Mouse (Mus musculus) stomach, embryonic 15.5 days (tissue): ENCODE measurements around the gene Vti1a. TPM values are rescaled to one million over a fixed set of nuclear protein-coding genes. Genes with fewer than 3 reads are reported as not detected.
A peak's percentile ranks its signal among the peaks of the same experiment; 100 is the strongest.

Experiments used
- ATAC-seq: fragments of 200-750 bp; cut with Nextera tagmentation; 2 replicates; pipeline ENCODE4 v1.8.0; 2017; ENCODE audit warnings: low read depth, moderate number of reproducible peaks, moderate TSS enrichment; ENCODE audit not compliant: insufficient read depth, low FRiP score
- H3K27ac ChIP-seq: fragments of 300-500 bp; sonication (generic); 2 replicates; pipeline ENCODE4 v1.5.1; 2015; ENCODE audit warnings: mild to moderate bottlenecking, inconsistent platforms
- H3K27me3 ChIP-seq: fragments of 300-500 bp; sonication (generic); replicated peaks from 2 replicates; pipeline ENCODE4 v1.6.1; 2015; ENCODE audit warnings: inconsistent platforms
- H3K36me3 ChIP-seq: fragments of 300-500 bp; sonication (generic); 2 replicates; pipeline ENCODE4 v1.6.1; 2015; ENCODE audit warnings: inconsistent platforms
- H3K4me1 ChIP-seq: fragments of 300-500 bp; sonication (generic); 2 replicates; pipeline ENCODE4 v1.6.1; 2015; ENCODE audit warnings: inconsistent platforms
- H3K4me2 ChIP-seq: fragments of 300-500 bp; sonication (generic); 2 replicates; pipeline ENCODE4 v1.6.1; 2015; ENCODE audit warnings: mild to moderate bottlenecking, inconsistent platforms
- H3K4me3 ChIP-seq: fragments of 300-500 bp; sonication (generic); replicated peaks from 2 replicates; pipeline ENCODE4 v1.5.1; 2015; ENCODE audit warnings: inconsistent platforms
- H3K9ac ChIP-seq: fragments of 300-500 bp; sonication (generic); 2 replicates; pipeline ENCODE4 v1.6.1; 2015; ENCODE audit warnings: inconsistent platforms
- H3K9me3 ChIP-seq: fragments of 300-500 bp; sonication (generic); 2 replicates; pipeline ENCODE4 v1.6.1; 2016; ENCODE audit warnings: inconsistent platforms
- WGBS: fragments of 180-500 bp; shearing (Covaris S2); methylation state at CpG from one replicate; pipeline ENCODE4 v1.1.7; 2015; 5-methylcytosine and 5-hydroxymethylcytosine counted together
- polyA plus RNA-seq: library from polyadenylated mRNA; unstranded; fragments of >200 nt; fragmentation: Nextera tagmentation; extraction: Ambion mirVana; gene quantifications from 2 replicates; pipeline ENCODE4 v1.2.1, GENCODE M21; 2015

The Vti1a gene
- polyA plus RNA-seq, 1 experiment from 2014 or later, result 23.5 TPM

DNA sequence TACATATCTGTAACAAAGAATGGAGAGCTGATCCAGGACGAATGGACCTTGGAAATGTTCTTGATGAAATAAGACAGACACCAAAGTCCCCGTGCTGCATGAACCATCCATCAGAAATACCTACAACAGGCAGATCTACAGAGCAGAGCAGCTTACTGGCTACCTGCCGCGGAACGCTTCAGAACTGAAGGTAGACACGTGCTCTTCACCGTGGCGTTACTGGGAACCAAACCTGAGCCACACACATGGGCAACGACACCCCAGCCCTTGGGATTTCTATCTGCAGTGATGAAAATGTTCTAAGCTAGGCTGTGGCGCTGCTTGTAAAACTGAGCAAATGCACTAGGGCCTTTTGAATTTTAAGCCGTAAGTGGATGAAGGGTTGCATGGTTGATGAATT lies 249.0 kb downstream of the Vti1a start:
- Histone ChIP-seq H3K27ac (no peak overlapping the region), H3K9me3 (no peaks in the 10 kb centered on the region), H3K9ac (no peak overlapping the region), H3K36me3 (no peaks in the 10 kb centered on the region), H3K4me2 (no peak overlapping the region), H3K4me3 (no peak overlapping the region), H3K27me3 (no peaks in the 10 kb centered on the region), H3K4me1 (peaks cover 24% of the 10 kb centered on the region)
- WGBS, result 80% methylated on average over 11 of the region's 11 CpGs
- no peak for ATAC-seq

DNA sequence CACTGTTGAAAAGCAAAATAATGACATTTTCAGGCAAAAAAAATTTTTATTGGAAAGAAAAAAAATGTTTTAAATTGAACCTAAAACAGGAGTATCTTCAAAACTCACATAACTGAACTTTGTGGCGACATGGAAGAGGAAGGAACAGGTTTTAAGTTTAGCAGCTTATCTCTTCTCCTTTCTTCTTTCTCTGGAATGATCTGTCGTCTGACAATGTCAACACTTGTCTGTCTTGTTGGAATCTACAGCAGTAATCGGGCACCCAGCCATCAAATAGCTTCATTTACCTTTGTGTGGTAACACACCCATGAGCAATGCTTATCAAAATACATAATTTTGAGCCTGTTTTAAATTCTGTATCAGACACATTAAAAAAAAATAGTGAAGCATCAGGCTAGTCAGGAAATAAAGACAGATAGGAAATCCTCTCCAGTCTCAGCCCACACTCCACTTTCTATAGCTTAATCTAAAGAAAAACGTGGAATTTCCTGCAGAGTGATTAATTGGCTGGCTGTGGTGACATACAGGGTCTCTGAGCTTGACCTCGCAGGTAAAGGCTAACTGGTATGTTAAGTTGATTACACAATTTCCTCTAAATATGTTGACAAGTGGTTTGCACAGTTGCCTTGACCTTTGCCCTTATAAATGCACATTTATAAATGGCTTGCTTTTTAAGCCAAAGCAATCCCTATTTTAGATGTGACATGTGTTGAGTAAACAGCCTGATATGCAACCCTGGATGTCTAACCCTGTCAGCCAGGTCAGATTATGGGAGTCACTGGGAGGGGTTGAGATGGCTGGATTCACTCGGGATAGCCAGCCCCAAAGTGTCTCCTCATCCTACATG lies 249.7 kb downstream of the Vti1a start:
- H3K4me3 ChIP-seq, result no peak overlapping the region
- H3K4me2 ChIP-seq, result no peak overlapping the region
- H3K9ac ChIP-seq, result no peak overlapping the region
- no peaks in the 10 kb centered on the region for H3K9me3 ChIP-seq
- ATAC-seq, result no peak
- no peaks in the 10 kb centered on the region for H3K36me3 ChIP-seq
- H3K4me1 ChIP-seq, result peaks cover 24% of the 10 kb centered on the region
- H3K27me3 ChIP-seq, result no peaks in the 10 kb centered on the region
- WGBS, result 30% methylated on average over 6 of the region's 6 CpGs
- H3K27ac ChIP-seq, result 0 out of 2 replicates have a peak overlapping the region, but pooled peaks have one; percentile 8

DNA sequence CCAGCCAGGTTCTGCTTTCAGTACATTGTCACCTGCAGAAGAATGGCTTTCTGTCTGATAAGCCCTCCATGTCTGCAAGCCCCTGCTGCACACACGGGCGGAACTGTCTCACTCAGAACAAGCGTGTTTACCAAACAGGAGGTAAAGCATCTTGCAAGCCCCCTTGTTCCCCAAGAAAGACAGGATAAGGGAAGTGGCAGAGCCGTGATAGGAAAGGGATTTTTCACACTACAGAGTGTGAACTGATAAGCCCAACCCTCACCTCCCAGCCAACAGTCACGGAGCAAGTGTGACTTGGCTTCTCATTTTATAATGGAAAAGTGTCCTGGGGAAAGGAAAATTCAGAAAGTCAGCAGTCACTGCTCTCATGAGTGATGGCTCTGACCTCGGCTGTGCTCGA lies 253.0 kb downstream of the Vti1a start:
- no peak for ATAC-seq
- Histone ChIP-seq H3K4me3 (no peak overlapping the region), H3K4me2 (no peak overlapping the region), H3K9me3 (no peaks in the 10 kb centered on the region), H3K9ac (no peak overlapping the region), H3K27me3 (no peaks in the 10 kb centered on the region), H3K36me3 (no peaks in the 10 kb centered on the region), H3K4me1 (peaks cover 14% of the 10 kb centered on the region; the same call in 1 of the 2 replicates), H3K27ac (peak overlapping the region; percentile 17; the same call in 1 of the 2 replicates)
- 48% methylated on average over 7 of the region's 7 CpGs for WGBS

DNA sequence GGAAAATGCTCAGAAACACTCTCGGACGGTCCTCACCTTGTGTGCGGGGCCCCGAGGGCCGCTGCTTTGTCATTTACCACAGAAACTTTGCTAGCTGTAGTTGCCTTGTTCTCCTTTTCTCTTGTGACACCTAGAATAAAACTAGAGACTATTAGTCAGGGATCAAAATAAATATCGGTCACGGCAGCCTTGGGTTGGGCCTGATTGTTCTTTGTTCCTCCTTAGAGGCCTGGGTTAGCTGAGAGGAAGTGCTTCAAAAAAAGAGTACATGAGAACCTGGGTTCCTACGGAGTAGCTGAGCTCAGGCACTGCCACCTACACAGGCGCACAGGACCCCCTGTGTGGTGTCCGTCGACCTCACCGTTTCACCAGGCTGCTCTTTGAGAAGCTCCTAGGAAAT lies 253.8 kb downstream of the Vti1a start:
- WGBS, result 71% methylated on average over 12 of the region's 12 CpGs
- H3K36me3 ChIP-seq, result no peaks in the 10 kb centered on the region
- H3K4me3 ChIP-seq, result no peak overlapping the region
- no peaks in the 10 kb centered on the region for H3K9me3 ChIP-seq
- no peaks in the 10 kb centered on the region for H3K27me3 ChIP-seq
- H3K9ac ChIP-seq, result no peak overlapping the region
- no peak overlapping the region for H3K4me2 ChIP-seq
- peak overlapping the region; percentile 78 for H3K27ac ChIP-seq
- H3K4me1 ChIP-seq, result peaks cover 14% of the 10 kb centered on the region; the same call in 1 of the 2 replicates
- no peak for ATAC-seq

DNA sequence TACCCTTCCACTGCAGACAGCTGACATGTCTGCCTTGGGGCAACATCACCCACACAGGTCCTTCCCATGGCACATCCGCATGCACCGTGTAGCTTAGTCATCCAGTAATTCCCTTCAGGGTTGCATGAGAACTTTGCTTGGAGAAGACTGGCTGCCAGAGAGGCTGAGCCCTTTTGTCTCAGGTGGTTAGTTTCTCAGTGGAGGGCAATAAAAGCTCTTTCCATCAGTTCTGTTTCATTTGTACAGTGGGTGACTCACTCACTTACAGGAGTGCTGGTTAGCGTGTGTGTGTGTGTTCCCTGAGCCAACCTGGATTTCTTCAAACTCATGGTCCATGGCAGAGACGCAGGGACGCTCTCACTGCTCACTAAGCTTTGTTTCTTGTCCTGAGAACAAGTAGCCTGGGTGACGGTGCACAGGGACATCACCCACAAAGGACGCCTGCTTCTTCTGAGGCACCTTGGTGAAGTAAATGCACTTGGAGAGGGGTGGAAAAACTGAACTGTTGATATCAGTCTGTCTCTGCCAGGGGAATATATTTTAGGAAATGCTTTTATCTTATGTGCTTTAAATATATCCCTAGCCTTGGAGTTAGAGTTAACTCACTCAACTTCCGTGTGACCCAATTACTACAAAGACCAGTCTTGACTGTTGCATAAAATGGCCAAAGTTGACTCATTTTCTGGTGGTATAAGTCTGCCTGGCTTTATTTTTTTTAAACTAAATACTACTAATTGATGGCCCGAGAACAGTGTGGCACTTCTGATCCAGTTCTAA lies 254.6 kb downstream of the Vti1a start:
- ATAC-seq, result 0 out of 2 replicates have a peak, but pooled peaks have one; percentile 48
- Histone ChIP-seq H3K4me1 (peaks cover 14% of the 10 kb centered on the region; the same call in 1 of the 2 replicates), H3K27ac (peak overlapping the region; percentile 78), H3K9ac (no peak overlapping the region), H3K4me2 (no peak overlapping the region), H3K4me3 (no peak overlapping the region), H3K9me3 (no peaks in the 10 kb centered on the region), H3K27me3 (no peaks in the 10 kb centered on the region), H3K36me3 (no peaks in the 10 kb centered on the region)
- 62% methylated on average over 9 of the region's 9 CpGs for WGBS

DNA sequence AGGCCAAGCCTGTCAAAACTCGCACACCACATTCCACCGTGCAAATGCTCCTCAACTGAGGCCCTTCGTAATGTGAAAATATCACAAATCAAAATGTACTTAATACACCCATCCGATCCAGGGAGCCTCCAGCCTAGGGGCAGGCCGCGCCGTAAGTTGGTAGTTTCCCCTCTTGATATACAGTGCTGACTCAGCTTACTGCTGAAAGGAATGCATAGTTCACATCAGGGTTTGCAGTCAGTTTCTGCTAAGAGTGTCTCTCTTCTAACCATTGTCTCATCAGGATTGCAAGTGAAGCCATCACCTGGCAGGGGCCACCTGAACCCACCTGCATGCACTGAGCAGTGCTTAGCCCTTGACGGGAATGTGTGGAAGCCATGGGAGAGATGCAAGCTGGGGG lies 255.4 kb downstream of the Vti1a start:
- Histone ChIP-seq H3K4me2 (no peak overlapping the region), H3K36me3 (no peaks in the 10 kb centered on the region), H3K4me1 (peaks cover 8% of the 10 kb centered on the region; the same call in 1 of the 2 replicates), H3K4me3 (no peak overlapping the region), H3K27me3 (no peaks in the 10 kb centered on the region), H3K9ac (no peak overlapping the region), H3K27ac (no peak overlapping the region; the same call in 1 of the 2 replicates), H3K9me3 (no peaks in the 10 kb centered on the region)
- WGBS, result 74% methylated on average over 8 of the region's 8 CpGs
- no peak for ATAC-seq

DNA sequence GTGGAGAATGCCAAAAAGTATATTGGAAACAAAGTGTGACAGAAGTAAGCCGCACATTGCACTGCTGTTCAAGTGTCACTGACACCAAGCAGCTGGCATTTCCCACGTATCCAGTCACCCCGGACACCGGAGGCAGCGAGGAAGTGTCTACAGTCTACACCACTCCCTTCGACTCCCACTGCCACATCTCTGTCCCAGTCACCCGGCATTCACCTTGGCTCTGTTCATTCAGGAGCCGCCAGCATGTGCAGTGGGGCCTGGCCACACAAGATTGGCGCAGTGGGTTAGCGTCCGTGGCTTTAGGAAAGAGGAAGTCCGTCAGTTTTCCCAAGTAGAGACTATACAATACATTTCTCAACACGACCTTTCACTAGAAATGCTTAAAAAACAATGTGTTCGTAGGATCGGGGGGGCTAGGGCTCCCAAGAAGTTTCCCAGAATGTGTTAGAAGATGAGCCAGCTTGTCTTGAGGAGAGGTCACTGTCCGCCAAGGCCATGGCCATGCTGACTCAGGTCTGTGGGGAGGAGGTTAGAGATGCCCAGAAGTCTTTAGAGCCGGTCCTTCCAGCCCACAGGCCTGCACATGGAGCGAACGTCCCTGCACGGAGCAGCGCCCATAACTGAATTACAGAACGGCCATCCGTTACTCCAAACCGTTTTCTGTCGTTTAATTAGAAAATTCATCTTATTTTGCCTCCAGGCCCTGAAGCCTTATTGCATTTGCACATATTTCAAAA lies 261.4 kb downstream of the Vti1a start:
- peaks cover 24% of the 10 kb centered on the region for H3K4me1 ChIP-seq
- H3K9ac ChIP-seq, result no peak overlapping the region
- peak overlapping the region; percentile 59; the same call in 1 of the 2 replicates for H3K27ac ChIP-seq
- 64% methylated on average over 25 of the region's 25 CpGs for WGBS
- 0 out of 2 replicates have a peak, but pooled peaks have one; percentile 40 for ATAC-seq
- no peaks in the 10 kb centered on the region for H3K9me3 ChIP-seq
- H3K4me3 ChIP-seq, result no peak overlapping the region
- no peaks in the 10 kb centered on the region for H3K27me3 ChIP-seq
- H3K4me2 ChIP-seq, result no peak overlapping the region
- no peaks in the 10 kb centered on the region for H3K36me3 ChIP-seq

DNA sequence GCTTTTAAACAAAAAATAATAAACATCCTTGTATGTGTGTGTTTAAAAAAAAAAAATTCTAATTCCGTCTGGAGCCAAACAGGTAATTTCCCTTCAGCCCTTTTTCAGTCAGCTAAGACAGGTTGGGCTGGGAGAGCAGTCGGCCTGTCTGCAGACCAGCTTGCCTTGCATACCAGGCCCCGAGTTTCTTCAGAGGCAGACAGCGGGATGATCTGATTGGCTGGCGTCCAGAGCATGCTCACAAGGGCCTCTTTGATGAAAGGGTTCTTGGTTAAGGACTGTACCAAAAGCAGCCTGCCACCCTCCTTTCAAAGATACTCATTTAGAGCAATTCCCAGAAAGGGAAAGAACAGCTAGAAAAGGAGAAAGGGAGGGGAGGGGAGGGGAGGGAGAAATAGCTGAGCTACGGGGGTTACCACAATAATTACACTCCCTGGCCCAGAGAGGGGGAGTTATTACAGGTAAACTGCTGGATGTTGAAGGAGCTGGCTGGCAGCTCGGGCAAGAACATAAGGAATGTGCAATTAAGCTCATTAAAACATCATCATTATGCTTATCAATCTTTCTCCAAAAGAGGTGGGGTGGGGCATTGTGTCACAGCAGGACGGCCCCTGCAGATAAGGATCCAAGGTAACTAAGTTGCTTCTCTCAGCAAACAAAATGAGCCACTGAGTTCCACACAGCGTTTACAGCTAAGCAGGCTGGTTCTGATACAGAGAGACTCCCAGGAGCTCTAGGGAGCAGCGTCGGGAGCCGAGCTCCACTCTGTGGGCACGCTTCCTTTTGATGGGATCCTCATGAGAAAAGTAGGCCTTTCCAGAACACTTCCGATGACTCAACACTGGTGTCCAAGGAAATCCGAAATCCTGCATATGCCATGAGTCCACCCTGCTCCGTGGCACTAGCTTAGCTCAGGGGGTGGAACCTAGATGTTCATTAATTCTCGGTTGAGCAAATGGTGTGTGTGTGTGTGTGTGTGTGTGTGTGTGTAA lies 262.3 kb downstream of the Vti1a start:
- WGBS, result 50% methylated on average over 17 of the region's 17 CpGs
- Histone ChIP-seq H3K4me1 (peaks cover 22% of the 10 kb centered on the region), H3K36me3 (no peaks in the 10 kb centered on the region), H3K9me3 (no peaks in the 10 kb centered on the region), H3K27me3 (no peaks in the 10 kb centered on the region), H3K9ac (no peak overlapping the region), H3K27ac (peak overlapping the region; percentile 40), H3K4me3 (no peak overlapping the region), H3K4me2 (0 out of 2 replicates have a peak overlapping the region, but pooled peaks have one; percentile 2)
- ATAC-seq, result 0 out of 2 replicates have a peak, but pooled peaks have one; percentile 23

DNA sequence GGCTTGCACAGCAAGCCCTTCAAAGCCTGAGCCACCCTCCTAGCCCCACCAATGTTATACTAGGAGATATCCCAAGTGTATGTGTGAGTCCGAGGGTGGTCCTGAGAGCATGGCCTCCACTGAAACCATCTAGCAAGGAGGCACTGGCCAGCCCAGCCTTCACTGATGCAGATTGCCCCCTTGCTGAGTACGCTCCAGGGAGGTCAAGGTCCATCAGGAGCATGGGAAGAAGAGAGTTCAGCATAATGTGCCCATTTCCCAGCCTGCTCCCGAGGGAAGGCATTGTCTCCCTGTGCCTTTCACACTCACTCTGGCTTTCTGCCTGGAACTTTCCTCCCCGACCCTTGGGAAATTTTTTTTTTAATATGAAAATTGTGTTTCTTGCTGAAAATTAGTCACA lies 263.2 kb downstream of the Vti1a start:
- H3K27ac ChIP-seq, result no peak overlapping the region
- ATAC-seq, result no peak
- no peaks in the 10 kb centered on the region for H3K9me3 ChIP-seq
- H3K4me2 ChIP-seq, result no peak overlapping the region
- H3K4me1 ChIP-seq, result peaks cover 22% of the 10 kb centered on the region
- 84% methylated on average over 4 of the region's 4 CpGs for WGBS
- H3K36me3 ChIP-seq, result no peaks in the 10 kb centered on the region
- H3K4me3 ChIP-seq, result no peak overlapping the region
- no peak overlapping the region for H3K9ac ChIP-seq
- no peaks in the 10 kb centered on the region for H3K27me3 ChIP-seq

DNA sequence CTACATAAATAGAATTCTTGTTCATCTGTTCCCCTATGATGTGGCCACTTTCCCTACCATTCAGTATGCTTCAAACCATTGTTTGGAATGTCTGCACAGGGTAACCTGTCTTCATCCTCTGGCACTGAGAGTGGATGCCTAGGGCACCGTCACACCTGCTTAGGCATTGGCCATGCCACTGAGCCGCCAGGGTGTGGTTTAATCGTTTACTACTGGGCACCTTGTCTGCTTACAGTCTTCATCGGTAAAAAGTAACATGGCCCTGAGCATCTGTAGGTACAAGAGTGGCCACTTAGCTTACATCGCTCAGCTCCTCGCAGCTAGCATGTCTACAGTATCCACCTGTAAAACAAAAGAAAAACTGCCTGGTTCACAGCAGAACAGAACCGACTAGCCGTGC lies 264.1 kb downstream of the Vti1a start:
- no peak overlapping the region for H3K9ac ChIP-seq
- no peak overlapping the region for H3K4me2 ChIP-seq
- H3K27me3 ChIP-seq, result no peaks in the 10 kb centered on the region
- WGBS, result 85% methylated on average over 8 of the region's 8 CpGs
- H3K27ac ChIP-seq, result no peak overlapping the region
- ATAC-seq, result no peak
- peaks cover 22% of the 10 kb centered on the region for H3K4me1 ChIP-seq
- no peaks in the 10 kb centered on the region for H3K36me3 ChIP-seq
- no peaks in the 10 kb centered on the region for H3K9me3 ChIP-seq
- no peak overlapping the region for H3K4me3 ChIP-seq

DNA sequence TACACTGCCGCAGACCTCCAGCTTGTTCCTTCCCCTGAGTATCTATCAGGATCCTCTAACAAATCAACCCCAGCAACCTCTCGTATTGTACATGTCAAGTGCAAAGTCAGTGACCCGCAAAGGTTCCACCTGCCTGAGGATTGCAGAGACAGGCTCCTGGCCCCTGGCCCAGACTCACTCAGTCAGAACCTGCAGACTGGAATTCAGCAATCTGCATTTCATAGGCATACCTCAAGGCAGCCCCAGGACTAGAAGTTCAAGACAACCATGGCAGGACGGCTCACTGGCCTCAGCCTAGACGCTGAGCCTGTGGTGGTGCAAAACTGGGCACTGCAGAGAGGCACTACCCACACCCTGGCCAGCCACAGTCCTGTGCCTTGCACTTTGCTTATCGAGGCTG lies 264.6 kb downstream of the Vti1a start:
- Histone ChIP-seq H3K9ac (no peak overlapping the region), H3K27ac (no peak overlapping the region), H3K36me3 (no peaks in the 10 kb centered on the region), H3K4me3 (no peak overlapping the region), H3K4me1 (peaks cover 27% of the 10 kb centered on the region), H3K4me2 (no peak overlapping the region), H3K27me3 (no peaks in the 10 kb centered on the region), H3K9me3 (no peaks in the 10 kb centered on the region)
- 80% methylated on average over 6 of the region's 6 CpGs for WGBS
- no peak for ATAC-seq
